Mouse (Mus musculus) activated CD4-positive, CD25-positive, alpha-beta regulatory T cell, adult 9 weeks (primary cell): ENCODE results near the gene Sdhc. TPM values are rescaled to one million over a fixed set of nuclear protein-coding genes. Genes with fewer than 3 reads are reported as not detected.

ENCODE experiments used
- polyA plus RNA-seq: library from polyadenylated mRNA; unstranded; fragments of 100-300 nt; shearing (Covaris generic); gene quantifications from one replicate; pipeline ENCODE4 v1.2.1, GENCODE M21; 2017

Gene Sdhc
- polyA plus RNA-seq, result 173 TPM

GRCm38 (mm10) chr1:171149974-171150760 lies at the start of gene Sdhc, which contains the start of gene Mpz:
Gene Sdhc, minus strand, starts transcription at chr1:171150603.
Gene Mpz, plus strand, starts transcription at chr1:171150711.

DNA sequence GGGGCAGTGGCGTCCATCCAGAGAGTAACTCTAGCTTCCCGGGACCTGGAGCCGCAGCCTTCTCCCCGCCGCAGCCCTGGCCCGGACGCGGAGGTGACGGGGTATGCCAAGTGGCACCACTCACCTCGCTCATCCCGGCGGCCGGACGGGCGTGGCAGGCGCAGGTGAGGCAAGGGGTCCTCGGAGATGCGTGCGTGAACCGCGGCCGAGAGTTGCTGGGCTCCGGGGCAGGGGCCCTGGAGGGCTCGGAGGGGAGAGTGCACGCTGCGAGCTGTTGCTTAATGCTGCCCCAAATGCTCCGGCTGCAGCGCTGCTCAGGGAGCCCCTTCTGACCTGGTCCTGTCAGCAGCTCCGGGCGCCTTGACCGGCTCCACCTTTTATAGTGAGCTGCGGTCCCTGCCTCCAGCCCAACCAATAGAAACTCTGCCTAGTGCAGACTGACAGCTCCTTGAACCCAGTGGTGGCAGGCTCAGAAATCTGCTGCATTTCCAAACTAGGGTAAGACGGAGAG lies 45.5 kb upstream of the Sdhc start, which contains the start of gene Pcp4l1:
Gene Pcp4l1 (minus strand): TSS at position 382 of the 511 bp plus-strand sequence.

DNA sequence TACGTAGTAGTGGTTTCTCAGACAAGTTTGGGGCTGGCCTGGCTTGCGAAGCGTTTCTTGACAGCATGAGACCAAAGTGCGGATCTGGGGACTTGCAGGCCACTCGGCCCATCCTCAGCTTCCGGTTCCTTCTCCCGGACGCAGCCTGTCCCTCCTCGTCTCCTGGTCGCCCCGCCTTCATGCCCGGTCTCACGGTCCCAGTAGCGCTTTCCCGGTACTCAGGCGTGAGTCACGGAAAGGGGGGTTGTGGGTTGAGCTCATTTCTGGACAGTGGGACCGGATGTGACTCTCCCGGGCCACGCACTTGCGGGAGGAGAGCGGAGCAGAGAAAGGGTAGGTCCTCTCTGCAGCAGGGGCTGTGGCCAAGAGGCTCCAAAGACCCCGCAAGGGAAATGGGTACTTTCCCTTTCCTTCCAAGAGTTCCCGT lies 36.5 kb downstream of the Sdhc start, which contains the start of gene Cfap126:
Gene Cfap126 (plus strand): TSS at position 46 of the 427 bp plus-strand sequence.

Other genes with a start within 250 kb of the Sdhc start
- gene Fcrlb, start 237.7 kb downstream of the Sdhc start, polyA plus RNA-seq, result not detected
- gene Fcrla, start 223.0 kb downstream of the Sdhc start, polyA plus RNA-seq, result 0.62 TPM
- 1.4 TPM for gene Fcgr2b, start 174.1 kb downstream of the Sdhc start, polyA plus RNA-seq
- 0.66 TPM for gene Fcgr4, start 131.7 kb downstream of the Sdhc start, polyA plus RNA-seq
- gene Fcgr3, start 85.7 kb downstream of the Sdhc start, polyA plus RNA-seq, result 1.9 TPM
- gene Cfap126, start 36.7 kb downstream of the Sdhc start, polyA plus RNA-seq, result 2.1 TPM
- gene Mpz, start 108 bp upstream of the Sdhc start, polyA plus RNA-seq, result not detected
- gene Pcp4l1, start 45.7 kb upstream of the Sdhc start, polyA plus RNA-seq, result not detected
- gene Nr1i3, start 63.4 kb upstream of the Sdhc start, polyA plus RNA-seq, result 0.38 TPM
- gene Tomm40l, start 71.9 kb upstream of the Sdhc start, polyA plus RNA-seq, result 38.8 TPM
- gene Apoa2, start 74.5 kb upstream of the Sdhc start, polyA plus RNA-seq, result not detected
- 10.2 TPM for gene Fcer1g, start 83.8 kb upstream of the Sdhc start, polyA plus RNA-seq
- not detected for gene Adamts4, start 99.8 kb upstream of the Sdhc start, polyA plus RNA-seq
- gene Ndufs2, start 100.8 kb upstream of the Sdhc start, polyA plus RNA-seq, result 185 TPM
- 44.0 TPM for gene B4galt3, start 119.7 kb upstream of the Sdhc start, polyA plus RNA-seq
- 71.0 TPM for gene Ppox, start 130.6 kb upstream of the Sdhc start, polyA plus RNA-seq
- 63.3 TPM for gene Usp21, start 137.4 kb upstream of the Sdhc start, polyA plus RNA-seq
- 67.8 TPM for gene Ufc1, start 144.4 kb upstream of the Sdhc start, polyA plus RNA-seq
- gene Dedd, start 178.5 kb upstream of the Sdhc start, polyA plus RNA-seq, result 41.6 TPM
- 57.0 TPM for gene Nit1, start 195.0 kb upstream of the Sdhc start, polyA plus RNA-seq
- 113 TPM for gene Pfdn2, start 195.1 kb upstream of the Sdhc start, polyA plus RNA-seq
- gene Klhdc9, start 210.2 kb upstream of the Sdhc start, polyA plus RNA-seq, result 0.24 TPM
- 0.17 TPM for gene Nectin4, start 219.5 kb upstream of the Sdhc start, polyA plus RNA-seq
- gene Arhgap30, start 238.4 kb upstream of the Sdhc start, polyA plus RNA-seq, result 268 TPM